Mouse (Mus musculus): ENCODE results near the gene Kmt5a. TPM values are rescaled to one million over a fixed set of nuclear protein-coding genes. Genes with fewer than 3 reads are reported as not detected.
A peak's percentile ranks its signal among the peaks of the same experiment; 100 is the strongest.

Gene Kmt5a
- polyA plus RNA-seq, 1 experiment from 2014 or later = 85.3 TPM

GRCm38 (mm10) chr5:124432398-124433012, 7.2 kb upstream of the Kmt5a start:
- Histone ChIP-seq H3K27ac (no peak overlapping the region), H3K36me3 (no peaks in the 10 kb centered on the region), H3K9ac (no peak overlapping the region), H3K9me3 (replicated peaks) (no peaks in the 10 kb centered on the region), H3K27me3 (replicated peaks) (no peaks in the 10 kb centered on the region), H3K4me1 (peaks cover 6% of the 10 kb centered on the region; the same call in 1 of the 2 replicates), H3K4me3 (no peak overlapping the region), H3K4me2 (no peak overlapping the region)
- ATAC-seq = peak; percentile 72

GRCm38 (mm10) chr5:124433048-124433447, 6.7 kb upstream of the Kmt5a start:
- Histone ChIP-seq H3K27ac (no peak overlapping the region), H3K36me3 (no peaks in the 10 kb centered on the region), H3K4me3 (no peak overlapping the region), H3K27me3 (replicated peaks) (no peaks in the 10 kb centered on the region), H3K9ac (no peak overlapping the region), H3K4me1 (peaks cover 6% of the 10 kb centered on the region; the same call in 1 of the 2 replicates), H3K9me3 (replicated peaks) (no peaks in the 10 kb centered on the region), H3K4me2 (no peak overlapping the region)
- WGBS (ENCODE audit: insufficient replicate concordance) = 67% methylated on average over 2 of the region's 2 CpGs
- no peak for ATAC-seq

GRCm38 (mm10) chr5:124438229-124438628, 1.5 kb upstream of the Kmt5a start:
- ATAC-seq = no peak
- 0 out of 2 replicates have a peak overlapping the region, but pooled peaks have one; percentile 64 for H3K9ac ChIP-seq

GRCm38 (mm10) chr5:124438746-124439145, 984 bp upstream of the Kmt5a start:
- Histone ChIP-seq H3K36me3 (peaks cover 18% of the 10 kb centered on the region), H3K4me3 (peak overlapping the region; percentile 96), H3K9me3 (replicated peaks) (no peaks in the 10 kb centered on the region), H3K4me2 (peak overlapping the region; percentile 86), H3K9ac (peak overlapping the region; percentile 64), H3K4me1 (peaks cover 43% of the 10 kb centered on the region), H3K27me3 (replicated peaks) (no peaks in the 10 kb centered on the region), H3K27ac (peak overlapping the region; percentile 79)
- ATAC-seq = no peak
- 48% methylated on average over 5 of the region's 5 CpGs for WGBS (ENCODE audit: insufficient replicate concordance)

More at GRCm38 (mm10) chr5:124438229-124438628, 1.5 kb upstream of the Kmt5a start:
- Histone ChIP-seq H3K4me2 (peak overlapping the region; percentile 86), H3K4me3 (peak overlapping the region; percentile 96; the same call in 1 of the 2 replicates), H3K9me3 (replicated peaks) (no peaks in the 10 kb centered on the region), H3K27ac (peak overlapping the region; percentile 79), H3K27me3 (replicated peaks) (no peaks in the 10 kb centered on the region), H3K36me3 (peaks cover 14% of the 10 kb centered on the region), H3K4me1 (peaks cover 39% of the 10 kb centered on the region)
- WGBS (ENCODE audit: insufficient replicate concordance) = 75% methylated on average over 5 of the region's 5 CpGs

GRCm38 (mm10) chr5:124440094-124440701, 468 bp downstream of the Kmt5a start:
- H3K4me3 ChIP-seq = peak overlapping the region; percentile 96
- H3K9me3 ChIP-seq (replicated peaks) = no peaks in the 10 kb centered on the region
- peaks cover 57% of the 10 kb centered on the region for H3K4me1 ChIP-seq
- H3K36me3 ChIP-seq = peaks cover 19% of the 10 kb centered on the region
- WGBS (ENCODE audit: insufficient replicate concordance) = under 1% methylated on average over 30 of the region's 30 CpGs
- peak overlapping the region; percentile 94 for H3K27ac ChIP-seq
- no peaks in the 10 kb centered on the region for H3K27me3 ChIP-seq (replicated peaks)
- peak overlapping the region; percentile 86 for H3K4me2 ChIP-seq
- peak overlapping the region; percentile 93 for H3K9ac ChIP-seq
- peak; percentile 0; the same call in 1 of the 2 replicates for ATAC-seq

GRCm38 (mm10) chr5:124442628-124443027, 2.9 kb downstream of the Kmt5a start:
- WGBS (ENCODE audit: insufficient replicate concordance) = 42% methylated on average over 2 of the region's 2 CpGs
- H3K4me2 ChIP-seq = peak overlapping the region; percentile 86
- H3K9ac ChIP-seq = peak overlapping the region; percentile 50
- peaks cover 74% of the 10 kb centered on the region for H3K4me1 ChIP-seq
- peaks cover 29% of the 10 kb centered on the region for H3K36me3 ChIP-seq
- H3K27me3 ChIP-seq (replicated peaks) = no peaks in the 10 kb centered on the region
- H3K4me3 ChIP-seq = peak overlapping the region; percentile 96
- ATAC-seq = no peak
- no peaks in the 10 kb centered on the region for H3K9me3 ChIP-seq (replicated peaks)
- peak overlapping the region; percentile 85 for H3K27ac ChIP-seq

- Histone ChIP-seq H3K9me3 (replicated peaks) (no peaks in the 10 kb centered on the region), H3K36me3 (peaks cover 45% of the 10 kb centered on the region), H3K4me1 (peaks cover 78% of the 10 kb centered on the region), H3K27me3 (replicated peaks) (no peaks in the 10 kb centered on the region), H3K4me3 (peak overlapping the region; percentile 86), H3K4me2 (peak overlapping the region; percentile 94), H3K27ac (peak overlapping the region; percentile 93), H3K9ac (peak overlapping the region; percentile 91)
- 65% methylated on average over 3 of the region's 3 CpGs for WGBS (ENCODE audit: insufficient replicate concordance)
- no peak for ATAC-seq
These were observed 4.5 kb downstream of the Kmt5a start for GRCm38 (mm10) chr5:124444208-124444607.

- peak overlapping the region; percentile 91 for H3K9ac ChIP-seq
- no peaks in the 10 kb centered on the region for H3K9me3 ChIP-seq (replicated peaks)
- peak overlapping the region; percentile 86 for H3K4me3 ChIP-seq
- peak; percentile 80 for ATAC-seq
- H3K27ac ChIP-seq = peak overlapping the region; percentile 93
- no peaks in the 10 kb centered on the region for H3K27me3 ChIP-seq (replicated peaks)
- WGBS (ENCODE audit: insufficient replicate concordance) = 3% methylated on average over 40 of the region's 66 CpGs
- peaks cover 85% of the 10 kb centered on the region for H3K4me1 ChIP-seq
- peaks cover 52% of the 10 kb centered on the region for H3K36me3 ChIP-seq
- H3K4me2 ChIP-seq = peak overlapping the region; percentile 94
These were observed 5.2 kb downstream of the Kmt5a start for GRCm38 (mm10) chr5:124444661-124445561.

- peaks cover 61% of the 10 kb centered on the region for H3K36me3 ChIP-seq
- peak overlapping the region; percentile 91 for H3K9ac ChIP-seq
- WGBS (ENCODE audit: insufficient replicate concordance) = 2% methylated on average over 31 of the region's 77 CpGs
- peak overlapping the region; percentile 86 for H3K4me3 ChIP-seq
- ATAC-seq = peak; percentile 71
- H3K4me1 ChIP-seq = peaks cover 90% of the 10 kb centered on the region
- H3K4me2 ChIP-seq = peak overlapping the region; percentile 94
- H3K27me3 ChIP-seq (replicated peaks) = no peaks in the 10 kb centered on the region
- H3K27ac ChIP-seq = peak overlapping the region; percentile 93
- H3K9me3 ChIP-seq (replicated peaks) = no peaks in the 10 kb centered on the region
These were observed 6.0 kb downstream of the Kmt5a start for GRCm38 (mm10) chr5:124445621-124446293.

GRCm38 (mm10) chr5:124446301-124446881, 6.7 kb downstream of the Kmt5a start:
- peak; percentile 83 for ATAC-seq
- H3K9me3 ChIP-seq (replicated peaks) = no peaks in the 10 kb centered on the region
- peak overlapping the region; percentile 86 for H3K4me3 ChIP-seq
- peak overlapping the region; percentile 94 for H3K4me2 ChIP-seq
- under 1% methylated on average over 15 of the region's 15 CpGs for WGBS (ENCODE audit: insufficient replicate concordance)
- no peaks in the 10 kb centered on the region for H3K27me3 ChIP-seq (replicated peaks)
- H3K9ac ChIP-seq = peak overlapping the region; percentile 91
- peak overlapping the region; percentile 93 for H3K27ac ChIP-seq
- H3K36me3 ChIP-seq = peaks cover 66% of the 10 kb centered on the region
- peaks cover 92% of the 10 kb centered on the region for H3K4me1 ChIP-seq

GRCm38 (mm10) chr5:124449494-124449893, 9.8 kb downstream of the Kmt5a start:
- Histone ChIP-seq H3K4me2 (0 out of 2 replicates have a peak overlapping the region, but pooled peaks have one; percentile 13), H3K27ac (peak overlapping the region; percentile 23), H3K27me3 (replicated peaks) (no peaks in the 10 kb centered on the region), H3K4me1 (peaks cover 79% of the 10 kb centered on the region), H3K9me3 (replicated peaks) (no peaks in the 10 kb centered on the region), H3K4me3 (no peak overlapping the region), H3K36me3 (peaks cover 79% of the 10 kb centered on the region), H3K9ac (peak overlapping the region; percentile 33; the same call in 1 of the 2 replicates)
- 82% methylated on average over 6 of the region's 6 CpGs for WGBS (ENCODE audit: insufficient replicate concordance)
- ATAC-seq = no peak

Measured in liver, embryonic 12.5 days (tissue).